Mouse (Mus musculus) testis, postnatal 10 days (tissue): Measurements from ENCODE around the gene Yars.
A peak's percentile ranks its signal among the peaks of the same experiment; 100 is the strongest.

Experiments used
- DNase-seq: peaks from one replicate; pipeline ENCODE4 v3.0.0; 2021; ENCODE audit warnings: low spot score

The Yars gene

DNA sequence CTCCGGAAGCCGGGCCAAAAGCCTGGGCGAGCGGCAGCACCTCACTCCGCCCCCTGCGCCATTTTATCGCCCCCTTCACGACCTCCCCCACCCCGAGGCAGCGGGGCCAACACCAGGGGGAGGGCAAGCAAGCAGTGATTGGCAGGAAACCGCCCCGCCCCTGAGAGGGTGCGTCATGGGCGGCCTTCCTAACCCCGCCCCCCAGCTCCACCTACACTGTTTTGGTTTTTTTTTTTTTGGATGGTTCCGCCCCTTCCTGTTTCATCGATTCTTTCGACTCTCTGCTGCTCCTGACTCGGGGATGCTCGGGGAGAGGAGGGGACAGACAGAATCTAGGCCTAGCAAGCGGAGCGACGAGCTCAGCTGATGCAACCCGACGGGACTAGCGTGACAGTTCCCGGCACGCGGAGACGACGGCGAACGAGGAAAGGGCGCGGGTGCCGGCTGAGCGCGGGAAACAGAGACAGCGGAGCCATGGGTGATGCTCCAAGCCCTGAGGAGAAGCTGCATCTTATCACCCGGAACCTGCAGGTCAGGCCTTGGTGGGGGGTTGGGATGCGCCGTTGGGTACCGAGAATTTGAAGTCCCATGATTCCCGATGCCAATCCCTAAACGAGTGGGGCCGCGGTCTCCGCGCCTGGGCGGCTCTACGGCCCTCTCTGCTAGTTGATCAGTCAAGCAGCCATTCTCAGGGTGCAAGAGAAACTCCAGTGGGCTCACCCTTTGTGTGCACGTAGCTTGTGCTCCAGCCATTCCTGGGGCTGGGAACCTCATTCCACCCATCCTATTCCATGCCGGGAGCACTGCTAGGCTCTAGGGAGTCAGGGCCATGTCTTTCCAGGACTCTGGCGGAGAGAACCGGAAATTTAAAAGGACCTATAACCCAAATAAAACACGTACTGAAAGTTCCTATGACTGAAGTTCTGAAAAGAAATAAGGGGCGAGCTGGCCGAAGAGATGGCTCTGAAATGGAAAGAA is at the start of gene Yars, which contains the start of gene S100pbp:
Gene Yars, plus strand, starts transcription at position 219 of the 978 bp plus-strand sequence.
Gene S100pbp, minus strand, starts transcription at position 186 of the 978 bp plus-strand sequence.
- peak; percentile 99 for DNase-seq

DNA sequence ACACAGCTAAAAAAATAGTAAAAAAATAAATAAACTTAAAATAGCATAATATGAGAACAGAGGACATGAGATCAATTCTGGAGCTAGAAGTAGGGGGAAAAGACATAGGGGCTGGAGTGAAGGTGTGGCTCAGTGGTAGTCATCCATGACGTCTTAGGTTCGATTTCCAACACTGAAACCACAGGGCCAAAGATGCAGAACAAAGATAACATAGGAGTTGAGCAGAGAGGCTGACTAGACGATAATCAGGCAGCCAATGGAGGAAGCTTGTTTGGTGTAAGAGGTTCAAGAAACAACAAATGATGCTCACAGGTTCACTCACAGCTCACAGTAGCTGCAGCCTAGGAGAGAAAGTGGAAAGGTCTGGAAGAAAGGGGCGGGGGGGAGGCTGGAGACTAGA is 48.8 kb upstream of the Yars start:
- DNase-seq: no peak

DNA sequence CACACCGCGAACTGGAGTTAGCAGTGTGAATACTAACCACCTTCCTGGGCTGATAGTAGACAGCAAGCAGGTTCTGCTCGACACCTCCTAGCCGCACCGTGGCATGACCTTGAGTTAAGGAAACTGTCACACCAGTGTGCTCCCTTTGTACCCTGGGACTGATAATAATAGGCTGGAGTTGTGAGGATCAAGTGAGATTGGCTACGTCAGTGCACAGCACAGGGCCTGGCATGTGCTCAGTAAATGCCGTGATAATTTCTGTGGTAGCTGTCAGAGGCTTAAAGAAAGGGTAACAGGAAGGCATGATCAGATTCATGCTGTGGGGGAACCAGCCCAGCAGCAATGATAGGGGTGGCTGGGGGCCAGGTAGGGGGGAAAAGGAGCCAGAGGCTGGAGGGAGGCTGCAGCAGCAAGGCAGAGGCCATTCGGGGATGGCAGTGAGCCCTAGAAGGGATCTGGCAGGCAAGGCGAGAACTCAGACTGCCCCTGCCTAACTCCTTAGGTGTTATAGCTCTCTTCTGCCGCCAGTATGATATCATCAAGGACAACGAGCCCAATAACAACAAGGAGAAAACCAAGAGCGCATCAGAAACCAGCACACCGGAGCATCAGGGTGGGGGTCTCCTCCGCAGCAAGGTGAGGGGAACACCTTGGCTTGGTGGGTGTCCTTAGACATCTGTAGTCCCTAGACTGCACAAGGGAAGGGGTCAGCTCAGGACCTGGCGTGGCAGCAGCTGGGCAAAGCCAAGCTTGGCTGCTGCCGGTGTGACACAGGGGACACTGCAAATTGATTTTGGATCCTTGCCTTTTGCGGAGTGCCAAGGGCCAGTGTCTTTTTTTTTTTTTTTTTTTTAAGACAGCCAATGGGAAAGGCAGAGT is 47.8 kb upstream of the Yars start:
- DNase-seq: no peak

DNA sequence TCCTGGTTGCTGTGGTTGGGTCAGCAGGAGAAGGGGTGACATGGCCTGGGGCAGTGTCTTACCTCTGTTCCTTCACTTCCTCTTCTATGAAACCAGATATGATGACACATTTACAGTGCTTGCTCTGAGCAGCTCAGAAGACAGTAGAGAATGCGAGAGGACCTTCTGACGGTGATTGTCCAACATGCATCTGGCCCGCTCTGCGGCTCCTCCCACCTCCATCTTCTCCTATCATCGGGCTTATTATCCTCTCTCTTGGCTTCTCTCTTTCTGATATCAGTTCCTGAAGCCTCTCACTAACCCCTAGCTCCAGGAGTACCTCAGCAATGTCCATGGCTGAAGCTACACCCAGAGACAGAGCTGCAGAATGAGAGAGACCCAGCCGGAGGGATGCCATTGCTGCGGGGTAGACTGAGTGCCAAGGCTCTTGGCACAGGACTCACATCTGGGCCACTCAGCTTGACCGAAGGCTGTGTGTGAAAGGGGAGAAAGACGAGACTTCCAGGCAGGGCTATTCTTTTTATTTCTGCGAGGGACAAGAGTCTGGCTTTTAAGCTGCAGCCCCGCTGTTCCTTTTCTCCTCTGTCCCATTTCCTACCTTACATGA is 47.0 kb upstream of the Yars start:
- DNase-seq: no peak

DNA sequence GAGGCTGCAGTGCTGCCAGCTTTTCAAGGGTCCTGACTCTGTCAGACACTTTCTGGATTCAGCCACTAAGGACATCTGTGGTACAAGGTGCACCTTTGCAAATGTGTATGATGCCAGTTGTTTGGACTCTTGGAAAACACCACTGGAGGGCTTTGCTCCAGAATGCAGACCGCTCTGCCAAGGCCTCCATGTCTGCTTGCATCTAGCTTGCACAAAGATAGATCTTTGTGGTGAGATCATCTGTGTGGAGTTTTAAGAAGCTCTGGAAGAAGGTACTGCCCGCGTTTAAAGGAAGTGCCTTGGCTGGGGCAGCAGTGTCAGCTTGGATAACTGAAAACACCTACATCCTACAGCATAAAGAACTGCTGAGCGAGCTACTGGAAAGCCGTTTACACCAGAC is 46.1 kb upstream of the Yars start:
- DNase-seq: no peak

DNA sequence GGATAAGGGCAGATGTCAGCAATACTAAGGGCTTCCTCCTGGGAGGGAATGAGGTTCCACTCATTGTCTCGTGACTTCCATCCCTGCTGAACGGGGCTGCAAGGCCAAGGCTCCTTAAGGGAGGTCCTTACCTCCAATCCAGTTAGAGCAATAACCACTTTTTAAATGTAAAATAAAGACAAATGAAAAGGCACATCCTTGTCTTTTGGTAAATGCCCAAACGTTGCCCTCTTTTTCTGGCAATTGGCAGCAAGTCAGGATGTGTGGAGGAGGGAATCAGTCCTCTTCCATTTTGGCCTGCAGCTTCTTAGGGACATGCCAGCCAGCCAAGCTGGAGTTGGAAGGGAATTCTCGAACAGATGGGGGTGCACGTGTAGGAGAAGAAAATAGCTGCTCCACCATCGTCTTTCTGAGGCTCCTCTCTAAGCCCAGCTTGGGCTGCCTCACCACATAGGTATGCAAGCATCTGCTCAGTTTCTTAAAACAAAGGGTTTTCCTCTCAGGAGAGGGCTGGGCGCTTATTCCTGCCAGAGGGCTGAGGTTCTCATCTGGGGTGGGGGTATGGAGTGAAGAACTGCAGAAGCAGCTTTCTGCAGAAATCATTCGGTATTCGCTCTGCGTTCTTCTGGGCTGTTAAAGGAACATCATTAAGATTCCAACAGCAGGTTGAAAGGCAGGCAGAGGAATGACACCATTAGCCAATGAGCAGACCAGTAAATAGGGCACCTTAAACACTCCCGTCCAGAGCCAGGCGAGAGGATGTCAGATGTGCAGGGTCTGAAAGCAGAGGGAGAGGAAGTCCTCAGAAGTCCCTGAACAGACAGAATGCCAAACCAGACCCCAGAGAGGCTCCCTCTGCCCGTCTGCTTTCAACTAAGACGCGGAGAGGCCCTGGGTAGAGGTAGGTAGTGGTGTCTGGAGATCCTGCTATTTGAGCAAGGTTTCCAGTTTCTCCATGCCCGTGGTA is 44.9 kb upstream of the Yars start:
- DNase-seq: peak; percentile 57

DNA sequence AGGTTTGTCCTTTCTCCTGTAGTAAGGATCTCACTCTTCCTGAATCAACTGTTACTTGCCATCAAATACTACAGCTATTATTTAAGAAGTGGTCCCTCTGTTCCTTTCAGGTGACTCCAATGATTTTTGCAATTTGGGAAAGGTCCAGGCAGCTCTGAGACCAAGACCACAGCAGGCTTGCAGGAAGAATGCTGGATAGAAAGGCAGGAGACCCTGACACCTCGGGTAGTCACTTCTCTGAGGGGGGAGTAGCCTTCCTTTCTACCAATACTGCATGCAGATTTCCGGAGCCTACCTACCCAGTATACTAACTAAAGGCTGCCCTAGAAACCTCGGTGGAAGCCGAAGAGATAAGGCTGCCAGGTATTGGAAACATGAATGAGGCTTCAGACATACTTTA is 44.1 kb upstream of the Yars start:
- DNase-seq: no peak

DNA sequence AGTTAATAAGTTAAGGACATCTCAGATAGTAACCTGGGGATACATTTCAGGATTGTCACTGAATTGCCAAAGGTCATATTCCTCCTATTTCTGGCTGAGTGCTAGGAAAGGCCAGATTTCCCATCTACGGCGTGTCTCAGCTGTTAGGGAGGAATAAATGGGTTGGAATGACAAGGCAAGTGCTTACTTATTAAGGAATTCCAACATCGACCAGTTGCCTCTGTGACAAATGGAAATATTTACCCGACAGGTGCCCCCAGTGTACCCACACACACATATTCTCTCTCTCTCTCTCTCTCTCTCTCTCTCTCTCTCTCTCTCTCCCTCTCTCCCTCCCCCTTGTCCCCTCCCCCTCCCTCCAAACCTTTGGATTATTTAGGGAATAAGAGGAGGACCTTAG is 43.6 kb upstream of the Yars start:
- DNase-seq: no peak

DNA sequence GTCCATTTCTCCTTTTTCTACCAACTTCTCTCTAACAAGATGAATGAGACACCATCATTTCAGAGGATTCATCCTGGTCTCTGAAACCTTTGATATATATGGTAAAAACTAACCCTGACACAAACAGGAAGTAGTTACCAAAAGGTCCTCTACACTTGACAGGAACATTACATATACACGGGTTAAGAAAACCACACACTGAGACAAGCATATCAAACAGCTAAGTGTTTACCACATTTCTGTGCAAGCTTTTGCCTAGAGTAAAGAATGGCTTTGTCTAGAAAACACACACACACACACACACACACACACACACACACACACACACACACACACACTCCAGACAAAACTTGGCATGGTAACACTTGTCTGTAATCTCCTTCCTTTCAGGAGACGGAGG is 43.2 kb upstream of the Yars start:
- no peak for DNase-seq

DNA sequence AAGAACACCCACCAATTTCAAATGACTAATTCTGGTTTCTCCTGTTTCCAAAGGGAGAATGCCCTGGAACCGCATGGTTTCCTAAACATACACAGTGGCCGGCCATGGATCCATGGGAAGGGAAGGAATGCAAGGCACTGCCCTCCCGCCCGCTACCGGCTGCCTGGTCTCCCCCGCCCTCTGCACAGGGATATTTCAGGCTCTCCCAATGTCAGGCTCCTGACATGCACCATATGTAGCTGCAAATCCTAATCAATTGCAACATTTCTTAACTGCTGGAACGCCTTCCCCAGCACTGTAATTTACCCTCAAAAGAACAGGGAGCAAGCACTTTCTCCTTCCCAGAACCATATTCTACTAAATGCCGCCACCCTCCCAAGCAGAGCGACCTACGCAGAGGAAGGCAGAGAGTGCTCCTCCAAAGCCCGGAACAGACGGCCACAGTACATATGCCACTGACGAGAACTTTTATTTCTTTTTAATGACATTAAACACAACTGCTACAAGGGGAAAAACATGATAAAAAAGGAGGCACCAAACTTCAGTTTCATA is 41.9 kb upstream of the Yars start:
- DNase-seq: no peak

DNA sequence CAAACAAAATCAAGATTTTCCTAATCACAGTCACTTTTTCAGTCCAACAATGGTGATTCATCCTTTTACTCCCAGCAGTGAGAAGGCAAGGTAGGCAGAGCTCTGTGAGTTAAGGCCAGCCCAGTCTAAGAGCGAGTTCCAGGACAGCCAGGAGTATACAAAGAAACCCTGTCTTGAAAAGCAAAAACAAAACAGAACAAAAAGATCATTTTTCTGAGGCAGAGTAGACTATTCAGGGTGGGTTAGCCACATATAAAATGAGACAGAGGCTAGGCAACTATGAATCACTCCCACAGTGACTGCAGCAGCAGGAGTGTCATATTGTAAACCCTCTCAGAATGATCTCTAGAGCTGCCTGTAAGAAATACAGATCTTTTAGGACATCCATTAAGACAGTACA is 40.2 kb upstream of the Yars start:
- DNase-seq: no peak

DNA sequence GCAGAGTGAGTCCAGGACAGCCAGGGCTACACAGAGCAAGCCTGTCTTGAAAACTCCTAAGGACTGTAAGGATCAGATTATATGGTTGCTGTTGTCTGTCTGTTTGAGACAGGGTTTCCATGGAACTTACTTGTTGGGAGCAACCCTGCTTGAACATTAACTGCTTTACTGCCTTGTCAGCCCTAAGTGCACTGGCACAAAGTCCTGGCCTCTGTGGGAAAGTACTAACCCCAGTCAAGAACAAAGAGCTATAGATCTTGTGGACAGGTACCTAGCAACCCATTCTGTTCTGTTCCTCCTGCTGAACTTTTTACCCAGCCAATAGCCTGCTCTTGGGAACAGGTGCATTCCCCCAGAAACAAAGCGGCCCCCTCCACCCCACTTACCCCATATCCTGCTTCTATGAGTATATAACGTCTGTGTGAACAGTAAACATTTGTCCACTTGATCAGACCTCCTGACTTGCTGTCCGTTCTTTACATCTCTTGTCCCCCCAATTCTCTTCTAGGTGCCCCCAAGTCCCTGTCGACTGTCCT is 38.2 kb upstream of the Yars start:
- DNase-seq: no peak

DNA sequence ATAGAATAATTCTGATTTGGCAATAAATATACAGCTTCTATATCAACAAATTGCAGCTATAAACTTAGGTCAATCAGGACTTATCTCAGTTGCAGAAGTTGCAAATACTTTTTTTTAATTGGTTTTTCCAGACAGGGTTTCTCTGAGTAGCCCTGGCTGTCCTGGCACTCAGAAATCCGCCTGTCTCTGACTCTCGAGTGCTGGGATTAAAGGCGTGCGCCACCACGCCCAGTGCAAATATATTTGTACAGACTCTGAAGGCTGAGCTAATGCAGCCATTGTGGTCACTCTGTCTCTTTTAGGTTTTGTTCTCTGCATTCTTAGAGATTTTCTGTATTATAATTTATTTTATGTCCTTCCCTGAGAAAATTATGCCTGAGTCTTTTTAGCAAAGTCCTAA is 32.0 kb upstream of the Yars start:
- DNase-seq: no peak

DNA sequence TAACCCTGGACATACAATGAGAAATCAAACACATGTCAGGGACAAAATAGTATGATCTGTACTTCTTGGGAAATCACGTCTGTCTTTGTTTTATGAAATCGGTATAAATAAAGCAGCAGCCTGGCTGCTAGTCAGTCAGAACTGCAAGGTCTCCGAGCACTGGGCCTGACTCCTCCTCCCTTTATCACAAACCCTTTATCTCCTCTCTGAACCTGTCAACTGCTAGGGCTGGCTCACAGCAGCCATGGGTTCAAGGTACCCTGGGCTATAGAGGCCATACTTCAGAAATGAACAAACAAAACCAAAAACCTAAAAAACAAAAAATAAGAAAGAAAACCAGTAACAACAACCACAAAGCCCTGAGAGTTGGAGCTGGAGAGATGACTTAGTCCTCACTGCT is 31.0 kb upstream of the Yars start:
- no peak for DNase-seq

DNA sequence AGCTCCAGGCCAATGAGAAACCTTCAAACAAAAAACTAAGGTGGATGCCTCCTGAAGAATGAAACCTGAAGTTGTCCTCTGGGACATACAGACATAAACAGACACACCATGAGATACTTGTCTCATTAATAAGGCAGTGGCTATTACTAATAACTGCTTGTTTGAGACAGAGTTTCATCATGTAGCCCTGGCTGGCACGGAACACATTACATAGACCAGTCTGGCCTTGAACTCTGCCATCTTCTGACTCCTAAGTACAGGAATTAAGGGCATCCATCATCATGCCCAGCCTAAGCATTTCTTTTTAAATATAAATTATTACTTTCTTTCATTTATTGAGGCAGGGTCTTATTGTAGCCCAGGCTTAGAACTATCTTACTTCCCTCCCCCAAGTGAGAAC is 28.5 kb upstream of the Yars start:
- no peak for DNase-seq

DNA sequence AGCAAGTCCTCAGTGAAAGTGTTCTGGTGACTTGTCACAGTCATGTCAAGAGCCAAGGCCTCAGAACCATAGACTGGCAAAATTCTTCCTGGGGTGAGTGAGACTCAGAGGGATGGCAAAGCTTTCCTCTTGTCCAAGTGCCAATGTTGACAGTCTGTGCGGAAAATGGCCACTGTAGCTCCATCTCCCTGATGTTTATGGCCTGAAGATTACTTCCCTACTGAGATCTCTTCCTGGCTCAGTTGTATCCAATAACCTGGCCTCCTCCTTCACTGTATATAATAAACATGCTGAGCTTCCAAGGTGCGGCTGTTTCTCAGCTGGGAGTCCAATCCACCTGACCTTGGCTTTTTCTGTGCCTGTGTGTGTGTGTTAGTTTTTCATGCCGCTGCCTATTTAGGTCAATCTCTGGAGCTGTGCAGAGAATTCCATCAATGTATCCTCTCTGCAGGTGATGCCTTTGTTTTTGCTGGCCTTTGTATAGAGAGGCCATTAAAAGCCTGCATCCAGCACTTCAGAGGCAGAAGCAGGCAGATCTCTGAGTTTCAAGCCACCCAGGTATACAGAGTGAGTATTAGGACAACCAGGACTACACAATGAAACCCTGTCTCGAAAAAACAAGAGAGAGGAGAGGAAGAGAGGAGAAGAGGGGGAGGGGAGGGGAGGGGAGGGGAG is 27.8 kb upstream of the Yars start:
- no peak for DNase-seq

DNA sequence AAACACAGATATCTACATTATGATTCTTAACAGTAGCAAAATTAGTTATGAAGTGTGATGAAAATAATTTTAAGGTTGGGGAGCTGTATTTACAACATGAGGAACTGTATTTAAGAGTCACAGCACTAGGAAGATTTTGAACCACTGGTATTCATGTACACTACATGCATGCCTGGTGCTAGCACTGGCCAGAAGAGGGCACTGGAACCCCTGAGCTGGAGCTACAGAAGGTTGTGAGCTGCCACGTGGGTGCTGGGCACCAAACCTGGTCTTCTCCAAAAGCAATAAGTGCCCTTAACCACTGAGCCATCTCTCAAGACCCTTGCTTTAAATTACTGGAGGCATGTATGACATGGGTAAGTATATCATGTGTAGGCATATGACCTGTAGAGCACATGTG is 17.0 kb upstream of the Yars start:
- DNase-seq: no peak

DNA sequence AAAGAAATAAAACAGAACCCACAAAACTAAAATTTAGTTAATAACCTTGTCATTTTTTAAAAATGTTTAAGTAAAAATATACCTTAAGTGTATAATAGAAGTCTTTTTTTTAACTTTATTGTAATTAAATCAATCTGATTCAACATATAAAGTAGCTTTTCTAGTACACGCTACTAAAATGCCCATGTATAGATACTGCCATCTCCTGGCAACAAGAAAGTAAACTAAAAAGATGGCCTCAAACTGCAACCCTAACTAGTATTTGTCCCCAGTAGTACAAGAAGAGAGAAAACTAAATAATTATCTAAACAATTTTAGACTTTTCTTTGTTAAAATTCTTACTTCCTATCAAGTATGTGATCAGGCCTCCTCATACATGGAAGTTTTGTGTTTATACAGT is 10.0 kb upstream of the Yars start:
- no peak for DNase-seq

DNA sequence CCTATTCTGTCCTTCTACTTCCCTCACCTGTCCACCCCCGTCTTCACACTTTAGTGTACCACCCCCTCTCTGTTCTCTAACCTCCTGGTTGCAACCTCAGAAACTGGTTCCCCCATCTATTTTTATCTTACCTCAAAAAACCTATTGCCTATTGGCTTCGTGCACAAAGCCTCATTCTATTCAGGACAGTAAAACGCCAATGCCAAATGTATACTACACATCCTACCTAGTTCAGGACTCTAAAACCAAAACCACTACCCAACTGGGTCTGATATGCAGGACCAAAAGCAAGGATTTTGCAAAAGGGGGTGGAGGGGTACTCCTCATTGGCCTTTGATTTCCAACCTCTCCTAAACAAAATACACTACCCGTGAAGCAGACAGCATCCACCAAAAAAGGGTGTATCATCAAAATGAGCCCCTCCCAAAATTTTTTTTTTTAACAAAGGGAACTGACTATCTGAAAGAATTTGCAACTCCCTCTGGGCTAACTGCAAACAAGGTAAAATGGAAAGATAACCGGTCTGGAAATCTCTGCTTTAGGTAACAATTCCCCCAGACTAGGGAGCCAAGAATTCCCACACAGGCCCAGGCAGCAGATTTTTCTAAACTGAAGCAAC is 1.4 kb upstream of the Yars start:
- no peak for DNase-seq
